Mouse (Mus musculus) kidney, postnatal 25 days (tissue): Measurements from ENCODE around the gene Fem1a.

Experiments used
- DNase-seq, 2 experiments: peaks; one replicate each; pipeline ENCODE4 v3.0.0; 2021; ENCODE audit warnings: mixed read lengths in 2 of 2

The Fem1a gene

GRCm38 (mm10) chr17:56279481-56280155 lies 23.0 kb downstream of the Fem1a start:
- DNase-seq = peak; percentile 65 to 85

DNA sequence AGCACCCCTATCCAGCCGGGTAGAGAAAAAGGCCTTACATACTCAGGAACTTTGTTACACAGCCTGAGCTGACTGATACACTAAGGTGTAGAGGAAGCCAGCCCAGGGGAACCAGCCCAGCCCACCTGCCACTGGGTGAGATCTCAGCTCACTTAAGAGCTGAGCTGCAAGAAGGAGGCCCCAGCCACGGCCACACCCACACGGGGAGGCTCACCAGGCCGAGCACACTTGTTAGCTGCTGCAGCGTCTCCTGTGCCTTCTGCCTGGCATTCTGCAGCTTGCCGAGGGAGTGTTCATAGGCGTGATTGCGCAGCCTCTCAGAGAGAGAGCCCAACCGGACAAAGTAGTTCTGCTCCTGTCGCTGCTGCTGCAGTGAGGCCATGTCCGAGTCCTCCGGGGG lies 24.6 kb downstream of the Fem1a start:
- peak in 1 of 2 experiments; percentile 30 for DNase-seq

- DNase-seq = peak in 1 of 2 experiments; percentile 17
These were observed 26.2 kb downstream of the Fem1a start for GRCm38 (mm10) chr17:56282802-56283201.

GRCm38 (mm10) chr17:56283316-56283715 lies 26.7 kb downstream of the Fem1a start:
- peak in 1 of 2 experiments; percentile 28 for DNase-seq

- peak in 1 of 2 experiments; percentile 12 for DNase-seq
These were observed 29.4 kb downstream of the Fem1a start for GRCm38 (mm10) chr17:56285995-56286394.

GRCm38 (mm10) chr17:56287830-56288229 lies 31.2 kb downstream of the Fem1a start:
- DNase-seq = peak; percentile 83 to 90

DNA sequence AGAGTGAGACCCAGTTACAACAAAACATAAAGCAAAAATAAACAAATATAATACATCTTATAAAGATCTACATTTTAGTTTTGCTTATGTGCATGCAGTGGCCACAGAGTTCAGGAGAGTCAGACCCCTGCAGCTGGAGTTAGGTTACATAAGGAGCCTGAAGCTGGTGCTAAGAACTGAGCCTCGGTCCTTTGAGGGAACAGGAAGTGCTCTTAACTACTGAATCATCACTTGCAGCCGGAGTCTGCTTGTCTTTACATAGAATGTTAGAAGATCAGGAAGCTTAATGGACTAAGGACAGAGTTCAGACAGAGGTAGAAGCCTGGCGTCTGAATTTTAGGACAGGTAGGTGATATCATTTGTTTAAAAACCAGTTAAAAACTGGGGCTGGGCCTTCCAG lies 32.3 kb downstream of the Fem1a start:
- no peak for DNase-seq

DNA sequence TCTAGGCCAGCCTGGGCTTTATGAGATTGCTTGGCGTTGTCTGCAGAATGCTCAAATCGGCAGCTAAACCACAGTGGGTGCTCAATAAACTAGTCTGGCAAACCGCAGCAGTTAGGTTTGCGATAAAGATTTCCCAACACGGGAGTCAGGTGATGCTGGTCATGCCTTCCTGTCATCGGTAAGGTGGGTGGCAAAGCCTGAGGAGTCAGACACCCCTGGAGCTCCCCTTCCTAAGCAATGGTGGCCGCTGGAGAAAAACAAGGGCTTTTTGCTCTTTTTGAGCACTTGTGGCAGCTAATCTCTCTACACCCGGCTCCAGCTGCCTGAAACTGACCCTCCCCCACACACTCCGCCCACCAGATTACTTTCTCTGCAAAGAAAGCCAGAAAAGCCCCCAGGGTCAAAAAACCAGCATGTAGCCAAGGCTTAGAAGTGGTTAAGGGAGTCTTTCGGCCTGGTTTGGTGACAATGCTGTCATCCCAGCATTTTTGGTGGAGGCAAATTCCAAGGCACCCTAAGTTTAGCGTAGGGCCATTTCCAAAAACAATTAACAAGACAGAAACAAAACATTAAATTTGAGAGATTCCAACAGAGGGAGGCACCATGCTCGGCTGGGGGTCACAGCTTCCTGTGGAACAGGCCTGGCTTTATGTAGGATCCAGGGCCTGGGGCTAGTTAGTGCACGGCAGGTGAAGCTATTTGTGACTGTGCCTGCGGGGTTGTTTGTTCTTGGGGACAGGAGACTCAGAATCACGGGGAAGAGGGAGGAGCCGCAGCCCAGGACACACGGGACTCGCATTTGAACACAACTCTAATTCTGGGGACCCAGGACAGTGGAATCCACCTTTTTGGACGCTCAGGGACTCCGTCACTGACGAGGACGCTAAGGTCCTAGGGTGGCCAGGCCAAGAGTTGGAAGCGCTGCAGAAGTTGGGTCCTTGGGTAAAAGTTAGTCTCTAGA lies 33.0 kb downstream of the Fem1a start:
- DNase-seq = peak; percentile 72 to 86

DNA sequence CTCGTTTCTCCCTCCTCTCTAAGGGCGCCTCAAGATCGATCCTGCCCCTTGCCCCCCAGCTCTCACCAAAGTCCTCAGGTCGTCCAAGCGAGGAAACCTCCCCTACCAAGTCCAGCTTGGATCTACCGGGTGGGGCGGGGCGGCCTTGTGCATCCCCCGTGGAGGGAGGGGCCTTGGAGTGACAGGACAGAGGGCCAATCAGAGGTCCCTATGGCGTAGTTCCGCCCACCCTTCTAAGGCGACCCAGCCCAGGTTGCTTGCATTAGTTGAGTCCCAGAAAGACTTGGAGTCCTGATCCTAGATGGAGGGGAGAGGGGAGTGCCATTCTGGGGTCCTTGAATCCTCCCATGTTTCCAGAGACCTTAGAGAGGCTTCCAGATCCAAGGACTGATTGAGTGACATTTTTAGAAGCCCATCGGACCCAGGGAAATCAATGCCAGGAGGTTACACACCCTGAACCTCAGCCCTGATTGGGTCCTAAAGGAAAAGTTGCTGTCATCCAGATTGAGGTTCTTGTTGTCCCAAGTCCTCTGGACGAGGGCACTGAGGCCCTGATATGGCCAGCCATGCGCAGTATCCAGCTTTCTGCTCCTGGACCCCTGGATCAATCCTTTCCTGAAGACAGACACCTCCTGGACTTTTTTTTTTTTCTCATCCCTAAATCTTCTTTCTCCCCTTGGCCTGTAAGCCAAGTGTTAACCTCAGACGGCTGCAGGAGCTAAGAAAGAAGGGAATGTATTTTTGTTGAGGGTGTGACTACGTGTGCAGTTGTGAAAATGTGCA lies 34.0 kb downstream of the Fem1a start:
- peak; percentile 98 to 99 for DNase-seq

DNA sequence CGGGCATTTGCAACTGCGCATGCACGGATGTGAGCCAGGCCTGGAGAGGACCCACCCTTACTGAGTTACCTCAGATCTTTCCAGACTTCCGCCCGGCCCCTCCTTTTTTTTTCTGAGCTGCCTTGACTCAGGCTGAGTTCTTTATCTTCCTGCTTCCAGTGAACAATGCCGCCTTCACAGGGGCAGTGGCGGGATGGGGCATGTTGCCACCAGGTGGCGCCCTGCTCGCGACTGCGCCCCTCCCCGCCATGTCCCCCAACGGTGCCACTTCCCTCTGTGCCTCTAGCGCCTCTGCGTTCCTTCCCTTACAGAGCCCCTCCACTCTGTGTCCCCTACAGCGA lies 34.5 kb downstream of the Fem1a start:
- DNase-seq = peak; percentile 88 to 95

- peak in 1 of 2 experiments; percentile 62 for DNase-seq
These were observed 35.3 kb downstream of the Fem1a start for GRCm38 (mm10) chr17:56291826-56292475.

GRCm38 (mm10) chr17:56292531-56293222 lies 36.1 kb downstream of the Fem1a start, which contains the start of gene Plin3:
TSS of gene Plin3 (minus strand) at chr17:56292873.
- DNase-seq = no peak

DNA sequence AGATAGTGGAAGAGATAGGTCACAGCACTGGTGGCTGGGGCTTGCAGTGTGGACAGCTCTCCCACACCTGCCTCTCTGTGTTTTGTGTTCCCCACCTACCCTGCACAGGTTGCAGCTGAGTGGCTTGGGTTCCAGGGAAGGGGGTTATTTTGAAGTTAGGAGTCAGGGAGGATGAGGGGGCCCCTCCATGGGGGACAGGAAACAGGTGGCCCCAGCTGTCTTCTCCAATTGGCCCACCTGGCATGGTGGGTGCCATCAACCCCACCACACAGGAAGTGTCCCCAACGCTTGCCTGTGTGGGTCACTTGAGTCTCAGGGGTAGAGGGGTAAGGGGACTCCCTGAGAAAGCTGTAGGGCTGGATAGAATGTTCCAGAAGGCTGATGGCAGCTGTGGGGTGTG lies 36.7 kb downstream of the Fem1a start:
- no peak for DNase-seq

DNA sequence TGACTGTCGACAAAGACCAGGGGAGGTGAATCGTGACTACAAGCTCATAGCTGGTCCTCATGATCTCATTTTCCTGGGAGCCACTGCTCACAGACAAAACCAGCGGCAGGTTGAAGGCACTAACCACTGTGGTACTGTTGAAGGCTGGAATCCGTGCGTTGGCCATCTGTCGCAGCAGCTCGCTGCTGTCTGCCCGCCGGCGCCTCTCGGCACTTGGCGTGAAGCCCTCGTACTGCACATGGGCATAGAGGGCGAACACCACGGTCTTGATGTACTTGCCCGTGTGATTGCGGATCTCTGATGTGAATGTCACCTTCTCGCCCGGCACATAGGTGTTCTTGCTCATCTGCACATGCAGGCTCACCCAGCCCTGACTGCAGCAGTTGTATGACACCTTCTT lies 37.6 kb downstream of the Fem1a start:
- DNase-seq = no peak

- no peak for DNase-seq
These were observed 39.6 kb downstream of the Fem1a start for GRCm38 (mm10) chr17:56296201-56296600.

- no peak for DNase-seq
These were observed 41.6 kb downstream of the Fem1a start for GRCm38 (mm10) chr17:56298238-56298637.

- no peak for DNase-seq
These were observed 43.6 kb downstream of the Fem1a start, which contains the start of gene Arrdc5 for GRCm38 (mm10) chr17:56300186-56300585. TSS of gene Arrdc5 (minus strand) at chr17:56300286.

GRCm38 (mm10) chr17:56302363-56302996 lies 45.9 kb downstream of the Fem1a start:
- peak; percentile 52 to 78 for DNase-seq

DNA sequence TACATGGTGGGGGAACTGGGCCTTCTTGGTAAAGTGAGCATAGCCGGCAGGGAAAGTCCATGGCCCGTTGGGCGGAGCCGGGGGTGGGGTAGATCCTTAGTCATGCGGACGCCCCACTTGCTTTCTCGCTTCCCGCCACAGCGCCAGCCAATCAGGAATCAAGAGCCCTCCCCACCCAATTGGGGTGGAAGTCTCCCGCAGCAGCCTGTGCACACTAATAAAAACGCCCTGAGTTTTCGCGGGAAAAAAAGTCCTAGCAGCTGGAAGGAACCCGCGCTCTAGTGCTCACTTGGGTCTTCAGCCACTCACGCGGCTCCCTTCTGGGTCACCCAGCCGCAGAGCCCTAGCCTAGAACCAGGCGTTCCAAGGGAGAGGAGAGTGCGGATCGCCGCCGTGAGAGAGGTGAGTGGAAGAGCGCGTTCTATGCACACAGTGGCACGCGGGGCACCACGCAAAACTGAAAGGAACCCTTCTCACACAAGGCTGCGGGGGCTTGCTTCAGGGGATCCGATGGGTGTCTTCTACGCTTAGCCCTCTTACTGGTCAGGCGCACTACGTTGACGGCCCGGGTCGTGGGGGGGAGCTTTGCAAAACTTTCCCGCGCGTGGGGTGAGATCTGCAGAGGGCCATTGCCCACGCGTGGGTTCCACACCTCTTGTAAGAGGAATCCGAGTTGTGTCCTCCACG lies 46.7 kb downstream of the Fem1a start, which contains the start of gene Uhrf1:
Uhrf1 (plus strand) TSS at position 162 of the 687 bp plus-strand sequence.
- DNase-seq = peak; percentile 82 to 93

DNA sequence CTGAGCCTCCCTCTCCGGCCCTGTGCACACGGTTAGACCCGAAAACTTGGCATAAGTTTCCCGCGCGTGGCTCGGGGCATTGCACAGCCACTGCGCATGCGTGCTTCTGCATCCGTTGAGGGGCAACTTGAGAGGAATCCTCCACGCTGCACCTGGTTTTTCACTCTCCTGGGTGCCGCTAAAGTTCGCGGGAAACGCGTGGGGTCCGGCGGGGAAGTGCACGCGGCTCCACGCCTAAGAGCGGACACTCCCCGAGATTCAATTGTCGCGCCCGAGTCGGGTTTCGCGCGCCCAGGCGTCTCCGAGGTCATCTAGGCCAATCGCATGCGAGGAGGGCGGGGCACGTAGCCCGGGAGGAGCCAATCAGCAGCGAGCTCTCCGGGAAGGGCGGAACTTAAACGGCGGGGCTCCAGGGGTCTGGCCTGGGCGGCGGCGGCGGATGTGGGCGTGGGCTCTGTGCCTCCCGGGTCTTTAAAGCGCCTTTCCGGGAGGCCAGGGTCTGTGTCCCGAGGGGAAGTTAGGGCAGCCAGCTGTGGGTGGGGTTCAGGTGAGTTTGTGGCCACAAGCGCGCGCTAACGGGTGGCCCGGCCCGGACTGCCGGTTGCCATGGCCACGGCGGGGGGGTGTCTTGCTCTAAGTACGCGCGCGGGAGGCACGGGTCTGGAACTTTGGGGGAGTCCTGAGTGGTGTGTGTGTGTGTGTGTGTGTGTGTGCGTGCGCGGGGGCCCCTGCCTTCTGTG lies 47.4 kb downstream of the Fem1a start:
- peak; percentile 97 to 98 for DNase-seq
